Mouse (Mus musculus): ENCODE measurements around the gene Ube2f. TPM values are rescaled to one million over a fixed set of nuclear protein-coding genes. Genes with fewer than 3 reads are reported as not detected.

Ube2f gene
- polyA plus RNA-seq, 2 experiments: 57.9 to 65.7 TPM

DNA sequence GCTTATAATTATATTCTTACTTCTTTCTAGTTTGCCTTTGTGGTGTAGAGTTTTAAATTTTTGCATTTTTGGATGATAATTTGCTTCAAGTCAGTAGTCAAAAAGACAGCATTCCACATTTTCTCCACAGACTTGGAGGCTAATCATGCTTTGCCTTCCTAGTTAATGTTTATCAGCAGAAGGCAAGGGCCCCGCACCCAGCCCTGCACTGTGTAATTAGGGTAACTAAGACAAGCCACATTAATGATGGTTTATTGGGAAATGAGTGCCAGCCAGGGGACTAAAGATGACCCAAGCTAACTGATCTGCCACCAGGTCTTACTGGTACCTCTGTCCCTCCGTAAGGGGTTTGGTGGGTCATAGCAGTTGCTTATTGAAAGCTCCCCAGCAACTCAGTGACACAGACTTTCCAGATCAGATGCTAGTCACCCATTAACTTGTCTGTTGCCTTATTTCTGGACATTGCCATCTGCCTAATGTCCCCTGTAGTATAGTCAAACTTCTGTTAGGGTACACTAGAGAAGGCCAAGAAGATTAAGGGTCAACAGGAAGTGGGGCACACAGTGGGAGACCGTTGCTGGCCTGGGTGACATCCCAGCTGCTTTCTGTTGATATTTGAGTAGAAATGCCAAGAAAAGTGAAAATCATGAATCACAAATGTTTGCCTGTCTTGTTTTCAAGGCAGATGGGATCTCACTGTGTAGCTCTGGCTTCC lies 51.3 kb downstream of the Ube2f start:
- DNase-seq (ENCODE audit: low spot score): no peak

DNA sequence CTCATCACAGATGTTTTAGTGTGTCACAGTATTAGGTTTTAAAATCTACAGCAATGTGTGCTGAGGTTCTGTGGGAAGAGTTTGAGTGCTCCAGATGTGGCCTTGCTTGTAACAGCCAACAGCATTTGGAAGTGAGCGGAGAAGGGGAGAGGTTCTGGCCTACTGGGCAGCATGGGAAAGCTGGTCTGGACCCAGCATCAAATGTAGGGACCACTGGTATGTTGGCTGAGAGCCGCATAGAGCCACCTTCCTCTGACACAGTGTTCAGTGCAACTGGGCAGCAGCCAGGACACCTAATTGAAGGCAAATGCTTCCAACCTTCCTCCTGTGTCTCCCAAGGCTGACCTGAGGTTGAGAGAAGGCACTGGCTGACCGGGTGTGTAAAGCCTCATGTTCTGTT lies 51.9 kb downstream of the Ube2f start:
- 90% methylated on average over 3 of the region's 3 CpGs for WGBS
- no peak for ATAC-seq (ENCODE audit: low FRiP score, low read depth)
- no peak for TF ChIP-seq POLR2A (IDR thresholded peaks at IDR 0.05; ENCODE audit: borderline replicate concordance, extremely low read depth, insufficient read depth, insufficient read length)
- Histone ChIP-seq H3K9ac (ENCODE audit: low read depth, low read length, severe bottlenecking) (no peak overlapping the region), H3K27ac (replicated peaks; ENCODE audit: low read depth, low read length) (no peak overlapping the region), H3K36me3 (ENCODE audit: control insufficient read depth, insufficient read depth, low read length) (peaks cover 15% of the 10 kb centered on the region), H3K27me3 (ENCODE audit: control insufficient read depth, insufficient read depth, low read length) (no peaks in the 10 kb centered on the region), H3K4me3 (replicated peaks; ENCODE audit: low read length) (no peak overlapping the region), H3K4me2 (replicated peaks; ENCODE audit: low read depth, low read length, severe bottlenecking) (no peak overlapping the region), H3K4me1 (ENCODE audit: control insufficient read depth, insufficient read depth, low read length) (0 out of 2 replicates have a peak, but pooled peaks cover 5% of the 10 kb centered on the region), H3K9me3 (ENCODE audit: control insufficient read depth, low read length) (no peaks in the 10 kb centered on the region)
- no peak for DNase-seq (ENCODE audit: low spot score)

More for the DNA sequence above, 51.3 kb downstream of the Ube2f start:
- Histone ChIP-seq H3K27ac (replicated peaks; ENCODE audit: low read depth, low read length) (no peak overlapping the region), H3K27me3 (ENCODE audit: control insufficient read depth, insufficient read depth, low read length) (no peaks in the 10 kb centered on the region), H3K4me3 (replicated peaks; ENCODE audit: low read length) (no peak overlapping the region), H3K36me3 (ENCODE audit: control insufficient read depth, insufficient read depth, low read length) (peaks cover 14% of the 10 kb centered on the region), H3K4me1 (ENCODE audit: control insufficient read depth, insufficient read depth, low read length) (0 out of 2 replicates have a peak, but pooled peaks cover 5% of the 10 kb centered on the region), H3K9me3 (ENCODE audit: control insufficient read depth, low read length) (no peaks in the 10 kb centered on the region), H3K9ac (ENCODE audit: low read depth, low read length, severe bottlenecking) (no peak overlapping the region), H3K4me2 (replicated peaks; ENCODE audit: low read depth, low read length, severe bottlenecking) (no peak overlapping the region)
- no peak for ATAC-seq (ENCODE audit: low FRiP score, low read depth)
- WGBS: 75% methylated on average over 3 of the region's 3 CpGs
- no peak for TF ChIP-seq POLR2A (IDR thresholded peaks at IDR 0.05; ENCODE audit: borderline replicate concordance, extremely low read depth, insufficient read depth, insufficient read length)

DNA sequence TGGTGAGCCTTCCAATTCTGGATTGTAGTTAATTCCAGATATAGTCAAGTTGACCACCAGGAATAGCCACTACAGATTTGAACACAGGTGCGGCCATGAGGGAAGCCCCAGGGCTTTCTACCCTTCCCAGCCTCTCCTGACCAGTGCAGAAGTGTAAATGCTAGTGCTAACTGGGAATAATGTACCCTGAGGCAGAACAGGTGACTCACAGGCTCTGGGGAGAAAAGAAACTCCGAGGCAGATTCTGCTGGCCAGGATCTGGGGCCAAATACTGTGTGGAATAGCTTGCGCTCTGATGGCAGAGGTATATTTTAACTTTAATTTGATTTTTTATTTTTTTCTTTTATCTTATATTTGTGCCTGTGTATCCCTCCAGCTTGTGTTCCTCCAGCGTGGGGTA lies 54.5 kb downstream of the Ube2f start:
- H3K9ac ChIP-seq (ENCODE audit: low read depth, low read length, severe bottlenecking): no peak overlapping the region
- no peaks in the 10 kb centered on the region for H3K9me3 ChIP-seq (ENCODE audit: control insufficient read depth, low read length)
- no peaks in the 10 kb centered on the region for H3K4me1 ChIP-seq (ENCODE audit: control insufficient read depth, insufficient read depth, low read length)
- 86% methylated on average over 4 of the region's 4 CpGs for WGBS
- H3K27me3 ChIP-seq (ENCODE audit: control insufficient read depth, insufficient read depth, low read length): no peaks in the 10 kb centered on the region
- TF ChIP-seq POLR2A (IDR thresholded peaks at IDR 0.05; ENCODE audit: borderline replicate concordance, extremely low read depth, insufficient read depth, insufficient read length): no peak
- no peak for ATAC-seq (ENCODE audit: low FRiP score, low read depth)
- DNase-seq (ENCODE audit: low spot score): no peak
- no peak overlapping the region for H3K27ac ChIP-seq (replicated peaks; ENCODE audit: low read depth, low read length)
- no peak overlapping the region for H3K4me2 ChIP-seq (replicated peaks; ENCODE audit: low read depth, low read length, severe bottlenecking)
- H3K4me3 ChIP-seq (replicated peaks; ENCODE audit: low read length): no peak overlapping the region
- peaks cover 38% of the 10 kb centered on the region for H3K36me3 ChIP-seq (ENCODE audit: control insufficient read depth, insufficient read depth, low read length)

DNA sequence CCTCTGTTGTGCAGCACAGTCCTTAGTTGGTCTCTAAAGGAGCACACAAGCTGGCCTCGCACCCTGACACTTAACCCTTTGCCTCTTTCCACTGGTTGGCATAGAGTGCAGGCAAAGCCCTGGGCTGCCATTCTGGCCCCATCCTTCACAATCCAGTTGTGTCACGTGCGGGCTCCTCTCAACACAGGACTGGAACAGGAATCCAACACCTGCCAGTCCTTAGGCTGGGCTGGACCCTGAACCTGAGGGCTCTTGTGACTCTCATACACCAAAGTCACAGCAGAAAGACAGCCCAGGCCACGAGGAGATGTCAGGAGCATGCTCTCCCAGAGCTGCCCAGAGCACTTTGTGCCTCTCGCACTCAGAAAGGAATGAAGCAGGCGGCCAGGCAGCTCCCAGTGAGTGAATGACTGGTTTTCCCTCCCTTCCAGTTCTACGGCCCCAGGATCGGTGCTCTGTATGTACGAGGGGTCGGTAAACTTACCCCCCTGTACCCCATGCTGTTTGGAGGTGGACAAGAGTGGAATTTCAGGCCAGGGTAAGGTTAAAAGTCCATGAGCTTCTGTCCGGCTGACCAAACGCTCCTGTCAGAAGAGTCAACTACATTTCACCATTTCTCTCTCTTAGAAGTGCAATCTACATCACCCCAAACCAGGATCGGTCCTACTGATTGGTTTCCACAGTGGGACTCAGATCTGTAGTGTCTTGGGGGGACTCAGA lies 59.4 kb downstream of the Ube2f start:
- DNase-seq (ENCODE audit: low spot score) (no peak), ATAC-seq (ENCODE audit: low FRiP score, low read depth) (no peak)
- no peak for TF ChIP-seq POLR2A (IDR thresholded peaks at IDR 0.05; ENCODE audit: borderline replicate concordance, extremely low read depth, insufficient read depth, insufficient read length)
- Histone ChIP-seq H3K36me3 (ENCODE audit: control insufficient read depth, insufficient read depth, low read length) (peaks cover 49% of the 10 kb centered on the region), H3K4me1 (ENCODE audit: control insufficient read depth, insufficient read depth, low read length) (peaks cover 4% of the 10 kb centered on the region; the same call in 1 of the 2 replicates), H3K4me2 (replicated peaks; ENCODE audit: low read depth, low read length, severe bottlenecking) (no peak overlapping the region), H3K27ac (replicated peaks; ENCODE audit: low read depth, low read length) (no peak overlapping the region), H3K27me3 (ENCODE audit: control insufficient read depth, insufficient read depth, low read length) (no peaks in the 10 kb centered on the region), H3K4me3 (replicated peaks; ENCODE audit: low read length) (no peak overlapping the region), H3K9ac (ENCODE audit: low read depth, low read length, severe bottlenecking) (no peak overlapping the region), H3K9me3 (ENCODE audit: control insufficient read depth, low read length) (no peaks in the 10 kb centered on the region)
- WGBS: 92% methylated on average over 13 of the region's 13 CpGs

DNA sequence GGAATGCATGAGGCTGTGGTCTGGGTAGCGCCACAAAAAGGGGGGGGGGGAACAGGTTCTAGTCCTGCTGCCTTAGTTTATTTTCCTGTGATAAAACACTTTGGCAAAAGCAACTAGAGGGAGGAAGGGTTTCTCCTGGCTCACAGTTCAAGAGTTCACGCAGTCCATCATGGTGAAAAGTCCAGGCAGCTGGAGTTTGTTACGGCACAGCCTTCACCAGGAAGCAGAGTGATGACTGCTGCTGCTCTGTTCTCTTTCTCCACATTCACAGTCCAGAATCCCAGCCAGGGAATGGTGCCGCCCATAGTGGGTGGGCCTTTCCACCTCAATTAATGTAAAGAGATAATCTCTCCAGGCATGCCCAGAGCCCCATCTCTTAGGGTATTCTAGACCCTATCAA lies 62.2 kb downstream of the Ube2f start:
- Histone ChIP-seq H3K9ac (ENCODE audit: low read depth, low read length, severe bottlenecking) (no peak overlapping the region), H3K4me3 (replicated peaks; ENCODE audit: low read length) (no peak overlapping the region), H3K27me3 (ENCODE audit: control insufficient read depth, insufficient read depth, low read length) (no peaks in the 10 kb centered on the region), H3K4me1 (ENCODE audit: control insufficient read depth, insufficient read depth, low read length) (peaks cover 4% of the 10 kb centered on the region; the same call in 1 of the 2 replicates), H3K27ac (replicated peaks; ENCODE audit: low read depth, low read length) (no peak overlapping the region), H3K4me2 (replicated peaks; ENCODE audit: low read depth, low read length, severe bottlenecking) (no peak overlapping the region), H3K9me3 (ENCODE audit: control insufficient read depth, low read length) (no peaks in the 10 kb centered on the region), H3K36me3 (ENCODE audit: control insufficient read depth, insufficient read depth, low read length) (peaks cover 37% of the 10 kb centered on the region)
- no peak for DNase-seq (ENCODE audit: low spot score)
- 92% methylated on average over 4 of the region's 4 CpGs for WGBS
- no peak for TF ChIP-seq POLR2A (IDR thresholded peaks at IDR 0.05; ENCODE audit: borderline replicate concordance, extremely low read depth, insufficient read depth, insufficient read length)
- ATAC-seq (ENCODE audit: low FRiP score, low read depth): no peak

Measured in limb, embryonic 14.5 days (tissue).